Mouse (Mus musculus): ENCODE measurements around the gene Lypd4.

The Lypd4 gene

DNA sequence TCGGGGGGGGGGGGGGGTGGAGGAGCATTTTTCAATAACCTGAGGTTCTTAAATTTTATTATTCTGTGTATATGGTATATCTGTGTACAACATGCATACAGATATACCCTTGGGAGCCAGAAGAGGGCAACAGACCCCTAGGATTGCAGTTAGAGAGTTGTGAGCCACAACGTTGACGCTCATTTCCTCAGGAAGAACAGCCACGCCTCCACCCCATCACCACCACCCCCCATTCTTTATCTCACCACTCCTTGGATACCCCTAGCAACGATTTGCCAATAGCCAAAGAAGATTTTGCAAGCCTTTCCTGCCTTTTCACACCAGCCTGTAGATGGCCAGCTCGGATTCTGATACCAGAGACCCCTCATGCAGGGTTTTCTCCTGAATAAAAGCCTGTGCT, 24.0 kb downstream of the Lypd4 start:
- no peak for DNase-seq

DNA sequence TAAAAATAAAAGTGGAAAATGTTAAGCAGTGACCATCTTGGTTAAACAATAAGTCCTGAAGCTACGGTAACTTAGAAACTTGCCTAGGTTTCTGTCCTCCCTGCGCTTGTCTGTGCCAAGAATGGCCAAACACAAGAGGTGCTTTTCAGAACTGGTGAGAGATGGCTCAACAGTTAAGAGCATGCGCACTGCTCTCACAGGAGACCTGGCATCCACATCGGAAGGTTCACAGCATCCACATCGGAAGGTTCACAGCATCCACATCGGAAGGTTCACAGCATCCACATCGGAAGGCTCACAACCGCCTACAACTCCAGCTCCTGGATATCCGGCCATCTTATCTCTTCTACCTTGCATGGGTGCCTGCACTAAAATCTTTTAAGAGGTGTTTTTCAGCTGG, 24.6 kb downstream of the Lypd4 start:
- no peak for DNase-seq

DNA sequence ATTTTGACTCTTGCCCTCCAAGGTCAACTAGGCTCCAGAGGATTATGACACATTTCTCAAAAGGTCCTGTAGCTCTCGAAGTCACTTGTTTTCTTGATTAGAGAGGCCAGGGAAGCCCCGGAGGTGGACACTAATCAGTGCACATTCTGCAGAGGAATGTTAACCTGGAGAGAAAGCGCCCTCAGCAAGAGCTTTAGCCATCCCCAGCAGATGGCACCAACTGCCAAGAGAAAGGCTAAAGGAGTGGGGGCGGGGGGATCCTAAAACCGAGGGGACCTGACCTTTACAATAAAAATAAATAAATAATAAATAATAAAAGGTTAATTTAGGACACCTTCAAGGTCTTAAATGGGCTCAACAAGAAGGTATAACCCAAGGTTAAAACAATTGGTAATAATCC, 25.6 kb downstream of the Lypd4 start:
- DNase-seq: no peak

DNA sequence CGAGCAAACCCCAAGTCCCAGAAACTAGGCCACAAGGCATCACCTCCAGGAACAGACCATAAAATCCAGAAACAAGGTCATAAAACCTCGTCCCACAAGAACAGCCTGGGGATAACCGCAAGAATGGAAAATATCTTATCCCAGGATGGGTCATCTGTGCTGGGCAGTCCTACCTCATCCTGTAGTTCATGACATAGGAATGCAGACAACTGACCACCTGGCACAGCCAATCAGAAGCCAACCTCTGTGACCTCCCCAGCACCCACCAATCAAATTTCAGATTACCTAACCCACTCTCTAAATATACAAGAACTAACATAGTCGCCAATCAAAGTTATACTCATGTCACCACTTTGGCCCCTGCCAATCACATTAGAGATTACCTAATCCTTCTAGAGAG, 28.7 kb downstream of the Lypd4 start:
- no peak for DNase-seq

DNA sequence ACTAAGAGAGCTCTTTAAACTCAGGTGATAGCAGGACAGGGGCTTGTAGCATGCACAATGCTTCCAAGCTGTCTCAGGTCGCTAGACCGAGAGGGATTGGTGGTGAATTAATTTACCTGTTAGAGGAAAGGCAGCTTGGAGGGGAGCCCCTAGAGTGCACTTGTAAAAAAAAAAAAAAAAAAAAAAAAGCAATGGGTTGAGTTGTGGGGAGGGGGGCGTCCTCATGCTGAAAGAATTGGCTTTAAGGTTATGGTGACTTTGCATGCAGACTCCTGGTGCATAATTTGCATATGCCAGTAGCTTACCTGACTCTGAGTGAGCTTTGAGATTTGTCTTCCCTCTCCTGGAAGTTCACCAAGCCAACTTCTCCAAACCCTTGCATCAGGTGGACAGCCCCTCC, 29.4 kb downstream of the Lypd4 start:
- no peak for DNase-seq

DNA sequence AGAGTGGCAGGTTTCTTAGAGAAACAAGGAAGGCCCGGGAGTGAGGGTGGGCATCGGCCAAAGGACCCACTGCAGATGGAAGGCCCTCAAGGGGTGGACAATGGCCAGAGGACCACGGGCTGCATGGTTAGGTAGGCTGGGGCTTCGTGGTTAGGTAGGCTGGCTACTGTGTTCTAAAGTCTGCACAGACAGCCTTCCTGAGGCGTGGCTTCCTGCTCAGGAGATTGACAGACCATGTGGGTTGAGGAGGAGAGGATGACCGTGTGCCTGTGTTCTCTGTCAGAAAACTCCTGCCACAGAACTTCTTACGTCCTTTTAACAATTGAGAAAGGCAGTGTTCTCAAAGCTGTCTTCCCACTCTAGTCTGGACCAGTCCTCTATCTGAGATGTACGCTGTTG, 30.3 kb downstream of the Lypd4 start:
- peak; percentile 24 for DNase-seq

DNA sequence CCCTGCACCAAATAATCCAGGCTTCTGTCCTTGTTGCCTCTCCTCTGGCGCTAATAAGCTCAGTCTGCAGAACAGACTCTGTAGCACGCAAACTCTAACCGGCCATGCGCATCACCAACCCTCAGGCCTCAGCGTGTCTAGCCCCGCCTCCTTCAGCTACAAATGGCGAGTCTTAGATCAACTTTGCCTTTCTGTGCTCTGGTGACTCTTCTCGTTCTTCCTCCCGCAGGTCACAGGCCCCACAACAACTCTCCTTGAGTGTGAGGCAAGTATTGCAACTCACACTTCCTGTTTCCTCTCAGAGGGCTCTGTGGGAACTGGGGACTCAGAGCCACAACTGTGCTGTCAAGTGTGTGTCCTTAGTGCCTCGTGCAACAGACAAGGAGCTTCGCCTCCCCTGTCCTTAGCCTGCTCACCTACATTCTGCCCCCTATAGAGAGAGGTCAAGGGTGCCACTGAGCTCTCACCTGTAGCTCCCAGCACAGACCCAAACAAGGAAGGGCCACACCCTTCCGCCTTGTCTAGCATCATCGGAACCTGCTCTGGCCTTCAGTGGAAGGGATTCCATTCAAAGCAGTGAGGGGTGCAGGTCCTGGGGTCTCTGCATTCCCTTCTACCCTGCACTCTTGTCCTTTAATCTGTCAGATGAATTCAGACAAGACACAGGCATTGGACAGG, 30.9 kb downstream of the Lypd4 start:
- peak; percentile 17 for DNase-seq

DNA sequence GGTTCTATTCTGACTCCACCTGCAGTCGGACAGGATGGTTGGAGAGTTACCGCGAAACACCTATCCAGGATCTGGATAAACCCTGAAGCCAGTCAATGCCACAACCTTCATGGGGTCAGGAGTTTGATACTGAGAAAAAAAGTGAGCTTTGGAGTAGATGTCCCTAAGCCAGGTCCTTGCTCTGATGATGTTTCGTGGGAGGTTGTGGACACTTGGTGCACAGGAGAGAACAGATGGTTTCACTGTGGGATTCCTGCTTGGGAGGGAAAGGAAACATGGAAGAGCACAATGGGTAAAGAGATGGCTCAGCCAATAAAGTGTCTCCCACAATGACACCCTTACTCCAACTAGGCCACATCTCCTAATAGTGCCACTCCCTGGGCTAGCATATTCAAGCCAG, 42.6 kb downstream of the Lypd4 start:
- no peak for DNase-seq

DNA sequence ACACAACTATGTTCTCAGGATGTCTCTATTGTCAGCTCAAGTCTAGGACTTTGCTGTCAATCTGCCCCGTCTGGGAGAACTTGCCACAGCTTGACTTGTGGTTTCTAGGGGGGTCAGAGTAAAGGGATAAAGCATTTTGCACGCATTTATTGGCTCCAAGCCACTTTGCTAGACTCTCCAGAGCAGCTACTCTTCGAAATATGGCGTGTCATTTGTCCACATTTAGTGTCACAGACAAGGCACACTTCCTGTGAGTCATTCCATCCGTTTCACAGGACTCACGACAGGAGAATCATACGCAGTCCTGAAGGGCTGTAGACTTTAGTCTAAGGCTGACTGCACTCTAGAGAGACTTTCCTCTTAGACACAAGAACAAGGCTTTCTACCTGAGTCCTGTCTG, 45.3 kb downstream of the Lypd4 start:
- DNase-seq: no peak

DNA sequence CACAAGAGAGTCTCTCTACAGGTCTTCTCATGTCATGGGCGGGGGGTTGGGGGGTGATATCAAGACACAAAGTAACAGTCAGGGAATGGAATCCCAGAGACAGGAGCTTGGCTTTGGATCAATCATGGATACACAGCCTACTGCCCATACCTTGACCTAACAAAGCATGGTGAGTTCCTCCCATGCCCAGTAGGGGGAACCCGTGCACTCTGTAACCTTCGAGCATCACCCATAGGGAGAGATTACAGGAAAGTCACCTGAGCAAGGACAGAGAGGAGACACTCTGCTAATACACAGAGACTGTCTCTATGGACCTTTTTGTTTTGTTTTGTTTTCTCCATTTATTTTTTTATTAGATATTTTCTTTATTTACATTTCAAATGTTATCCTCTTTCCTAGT, 52.2 kb downstream of the Lypd4 start:
- peak; percentile 79 for DNase-seq

Data from thymus, postnatal 25 days (tissue).